Mouse (Mus musculus): ENCODE measurements at regions not wholly inside any gene's neighbourhood (a gene's known extent, or its start where the extent isn't known, plus 50 kb on each side); places are given as distances from the start of the nearest gene placed in this dataset.

DNA sequence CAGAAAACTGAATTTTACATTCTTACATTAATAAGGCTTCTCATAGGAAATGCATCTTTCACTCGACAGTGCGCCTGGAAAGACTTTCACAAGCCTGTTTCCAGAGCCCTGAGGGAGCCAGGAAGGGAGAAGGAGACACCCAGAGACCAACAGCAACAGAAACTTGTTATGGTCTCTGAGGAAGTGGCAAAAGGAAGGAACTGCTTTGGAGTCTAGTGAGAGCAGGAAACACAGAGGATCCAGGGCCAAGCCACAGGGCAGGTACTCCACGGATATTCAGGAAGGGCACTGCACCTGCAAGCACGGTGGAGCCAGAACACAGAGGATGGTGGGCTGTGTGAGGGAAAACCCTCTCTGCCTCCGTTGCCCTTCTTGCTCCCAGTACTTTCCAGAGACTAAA, 554.8 kb downstream of the Ptprc start:
- peak; percentile 27 for DNase-seq

DNA sequence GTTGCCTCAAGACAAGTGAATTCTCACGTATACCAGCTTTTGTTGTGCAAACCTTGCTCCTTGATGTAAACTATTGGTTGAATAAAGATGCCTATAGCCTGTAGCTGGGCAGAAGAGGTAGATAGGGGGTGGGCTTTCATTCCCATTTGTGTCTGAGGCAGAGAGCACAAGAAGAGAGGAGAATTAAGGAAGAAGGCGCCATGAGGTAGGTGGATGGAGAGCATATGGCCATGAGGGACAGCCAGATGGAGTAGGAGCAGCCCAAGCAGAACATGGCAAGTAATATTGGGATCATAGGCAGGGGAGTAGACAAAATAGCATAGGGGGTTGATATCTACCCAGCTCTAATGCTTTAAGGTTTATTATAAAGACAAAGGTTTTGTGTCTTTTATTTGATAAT, 557.3 kb downstream of the Ptprc start:
- DNase-seq, result no peak

DNA sequence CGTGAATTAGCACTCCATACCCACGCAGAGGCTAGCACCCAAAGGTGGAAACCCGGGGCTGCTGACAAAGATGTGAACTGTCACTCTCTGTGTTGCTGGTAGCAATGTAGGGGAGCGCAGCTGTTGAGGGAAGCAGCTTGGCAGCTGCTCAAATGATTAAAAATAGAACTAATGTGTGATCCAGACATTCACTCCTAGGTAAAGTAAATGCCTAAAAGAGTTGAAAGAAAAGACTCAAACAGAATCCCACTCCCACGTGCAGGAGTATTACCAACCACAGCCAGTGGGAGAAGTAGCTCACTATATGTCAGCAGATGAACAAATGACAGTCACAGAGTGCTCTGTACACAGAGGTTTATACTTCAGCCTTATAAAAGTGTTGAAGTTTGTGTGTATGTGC, 558.0 kb downstream of the Ptprc start:
- no peak for DNase-seq

DNA sequence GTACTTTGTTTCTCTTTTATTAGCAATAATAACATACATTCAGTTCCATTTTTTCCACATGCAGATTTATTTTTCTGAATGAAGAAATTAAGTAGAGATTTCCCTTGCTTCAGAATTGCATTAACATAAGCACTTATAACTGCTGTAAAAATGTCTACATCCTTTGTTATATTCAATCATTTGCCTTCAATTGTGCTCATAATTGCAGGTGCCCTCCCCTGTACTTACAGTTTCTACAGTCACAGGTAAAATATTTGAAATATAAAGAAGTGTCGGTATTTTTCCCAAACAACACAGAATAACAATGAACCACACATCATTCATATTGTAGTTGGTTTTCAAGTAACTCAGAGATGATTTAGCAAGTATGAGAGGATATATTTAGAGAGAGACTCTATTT, 568.8 kb downstream of the Ptprc start:
- no peak for DNase-seq

DNA sequence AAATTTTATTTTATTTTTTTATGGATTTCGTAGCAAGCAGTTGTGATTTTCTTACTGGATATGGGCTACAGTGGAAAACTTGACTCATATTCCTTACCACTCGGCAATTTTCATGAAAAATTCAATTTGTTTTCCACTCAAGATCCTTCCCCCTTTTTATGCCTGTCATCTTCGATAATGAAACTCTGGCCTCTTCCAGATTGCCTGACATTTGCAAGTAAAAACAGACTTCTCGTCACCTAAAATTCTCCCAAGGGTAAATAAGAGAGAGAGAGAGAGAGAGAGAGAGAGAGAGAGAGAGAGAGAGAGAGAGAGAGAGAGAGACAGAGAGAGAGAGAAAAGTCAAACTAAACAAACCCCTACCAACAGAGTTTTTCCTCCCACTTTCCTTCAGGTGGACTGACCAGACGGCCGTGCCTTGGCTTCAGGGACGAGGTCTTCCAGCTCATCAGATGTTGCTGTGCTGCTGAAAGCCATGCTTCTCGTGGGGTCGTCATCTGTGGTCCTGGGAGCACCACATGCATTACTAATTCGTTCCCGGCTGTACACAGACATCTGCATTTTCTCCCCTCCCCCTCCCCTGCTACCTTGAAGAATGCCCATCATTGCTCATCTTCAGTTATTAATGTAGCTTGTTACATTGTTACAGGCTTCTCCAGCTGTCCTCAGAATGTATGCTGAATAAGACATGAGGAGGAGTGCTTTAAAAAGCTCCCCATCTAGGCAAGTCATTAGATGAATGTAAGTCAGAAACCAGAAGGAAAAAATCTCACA, 569.4 kb downstream of the Ptprc start:
- DNase-seq, result no peak

DNA sequence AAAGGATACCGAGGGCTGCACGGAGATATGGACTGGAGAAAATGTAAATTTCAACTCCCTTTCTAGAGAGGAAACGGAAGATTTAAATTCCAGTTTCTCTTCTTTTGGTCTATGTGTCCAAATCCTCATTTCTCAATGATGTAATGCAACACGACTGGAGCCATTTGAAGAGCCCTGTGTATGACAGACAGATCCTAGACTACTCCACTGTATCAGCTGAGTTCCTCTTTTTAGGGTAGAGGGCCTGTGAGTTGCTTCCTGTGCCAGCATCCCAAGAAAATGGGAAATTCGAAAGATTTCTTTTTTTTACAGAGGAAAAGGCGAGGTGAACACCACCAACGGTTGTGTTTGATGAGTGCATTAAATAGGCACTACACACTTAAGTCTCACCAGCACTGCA, 581.8 kb downstream of the Ptprc start:
- DNase-seq, result no peak

DNA sequence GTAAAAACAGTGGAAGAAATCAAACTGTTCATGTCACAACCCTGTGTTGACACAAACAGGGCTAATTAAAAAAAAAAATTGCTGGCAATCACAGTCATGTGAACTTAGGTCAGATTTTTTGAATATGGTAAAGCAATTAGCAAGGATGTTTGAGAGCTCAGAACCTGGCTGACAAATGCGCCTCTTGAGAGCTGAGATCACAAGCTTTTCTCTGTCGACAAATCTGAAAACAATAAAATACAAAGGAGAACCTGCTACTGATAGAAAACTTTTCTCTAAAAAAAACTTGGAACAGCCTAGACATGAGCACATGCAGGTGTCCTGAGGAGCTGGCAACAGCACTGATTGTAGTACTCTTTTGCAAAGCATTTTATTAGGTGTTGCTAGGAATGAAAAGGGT, 583.6 kb downstream of the Ptprc start:
- DNase-seq, result no peak

DNA sequence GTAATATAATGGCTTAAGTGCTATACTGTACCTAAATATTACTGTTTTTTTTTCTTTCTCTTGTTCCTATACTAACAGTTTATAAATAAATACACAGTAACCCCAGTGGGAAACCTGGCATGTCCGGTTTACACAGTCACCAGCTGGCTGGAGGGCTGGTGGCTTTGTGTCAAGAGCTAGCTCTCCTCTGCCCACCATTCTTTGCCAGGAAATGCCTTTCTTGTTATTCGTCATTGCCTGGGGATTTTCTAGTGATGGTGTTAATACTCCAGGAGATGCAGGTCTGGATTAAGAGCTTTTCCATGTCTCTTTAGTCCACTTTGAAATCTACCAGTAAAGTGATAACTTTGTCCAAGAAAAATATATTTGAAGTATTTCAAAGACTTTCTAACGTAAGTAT, 584.2 kb downstream of the Ptprc start:
- DNase-seq, result peak; percentile 35

DNA sequence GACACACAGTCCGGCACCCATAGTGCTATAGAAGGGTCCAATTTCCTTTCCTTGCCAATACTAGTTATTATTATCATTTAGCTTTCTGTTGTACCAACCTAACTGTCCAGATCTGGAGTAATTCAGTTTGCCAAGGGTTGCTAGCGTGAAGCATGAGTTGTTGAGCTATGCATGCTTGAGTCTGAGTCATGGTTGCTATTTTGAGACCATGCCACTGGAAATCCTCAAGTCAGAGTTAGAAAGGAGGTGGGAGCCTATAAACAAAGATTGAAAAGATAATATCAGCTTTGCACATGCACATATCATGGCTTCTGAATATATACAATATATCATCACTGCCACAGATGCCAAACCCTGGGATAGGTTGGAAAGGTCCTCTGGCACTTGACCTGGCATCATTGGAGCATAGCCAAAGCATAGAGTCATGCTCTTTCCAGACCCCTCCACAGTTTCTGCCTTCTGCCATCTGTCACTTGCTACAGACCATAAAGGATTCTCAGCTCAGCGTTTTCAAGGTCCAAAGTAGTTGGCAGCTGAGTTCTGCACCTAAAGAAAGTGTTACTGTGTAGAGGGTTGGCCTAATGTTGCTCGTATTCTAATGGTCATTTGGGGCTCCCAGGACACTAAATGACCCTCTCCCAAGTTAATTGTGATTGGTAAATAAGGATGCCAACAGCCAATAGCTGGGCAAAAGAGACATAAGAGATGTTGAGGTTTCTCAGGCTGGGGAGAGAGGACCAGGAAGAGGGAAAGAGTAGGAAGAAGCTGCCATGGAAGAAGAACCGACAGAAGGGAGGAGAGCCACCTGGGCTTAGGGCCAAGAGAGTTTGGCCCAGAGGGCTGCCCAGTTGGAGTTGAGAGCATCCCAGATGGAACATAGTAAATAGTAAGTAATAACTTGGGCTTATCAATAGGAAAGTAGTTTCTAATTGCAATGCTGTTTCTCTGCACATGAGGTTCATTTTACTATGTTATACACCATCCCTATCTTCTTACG, 586.9 kb downstream of the Ptprc start:
- DNase-seq, result no peak

DNA sequence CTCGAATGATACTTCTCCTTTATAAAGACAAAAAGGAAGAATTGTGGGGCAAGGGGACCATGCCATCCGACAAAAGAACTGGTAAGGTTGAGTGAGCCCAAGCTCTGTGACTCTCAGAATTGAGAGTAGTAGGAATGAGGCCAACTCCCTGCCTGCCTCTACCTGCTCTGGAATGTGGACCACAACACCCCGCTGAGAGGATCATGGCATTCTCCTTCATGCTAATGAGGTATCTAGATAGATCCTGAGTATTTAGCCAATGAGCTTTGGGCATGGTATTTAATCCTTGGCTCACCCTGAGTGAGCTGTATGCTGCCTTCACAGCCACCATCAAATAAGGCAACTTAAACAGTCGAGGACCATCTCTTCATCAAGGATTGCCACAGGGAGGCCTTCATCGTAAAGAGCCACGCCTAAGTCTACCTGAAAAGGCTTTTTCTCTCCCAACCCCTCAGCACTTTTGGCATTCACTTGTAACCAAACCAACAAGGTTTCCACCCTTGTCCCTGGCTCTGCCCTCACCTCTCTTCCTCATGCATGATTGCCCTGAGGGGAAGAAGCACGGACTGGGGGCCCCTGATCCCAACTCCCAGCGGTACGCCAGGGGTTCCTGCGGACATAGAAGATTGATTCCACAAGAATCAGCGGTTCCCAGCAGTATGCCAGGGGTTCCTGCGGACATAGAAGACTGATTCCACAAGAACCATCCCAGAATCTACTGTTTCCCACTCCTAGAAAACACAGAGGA, 587.9 kb downstream of the Ptprc start:
- no peak for DNase-seq

DNA sequence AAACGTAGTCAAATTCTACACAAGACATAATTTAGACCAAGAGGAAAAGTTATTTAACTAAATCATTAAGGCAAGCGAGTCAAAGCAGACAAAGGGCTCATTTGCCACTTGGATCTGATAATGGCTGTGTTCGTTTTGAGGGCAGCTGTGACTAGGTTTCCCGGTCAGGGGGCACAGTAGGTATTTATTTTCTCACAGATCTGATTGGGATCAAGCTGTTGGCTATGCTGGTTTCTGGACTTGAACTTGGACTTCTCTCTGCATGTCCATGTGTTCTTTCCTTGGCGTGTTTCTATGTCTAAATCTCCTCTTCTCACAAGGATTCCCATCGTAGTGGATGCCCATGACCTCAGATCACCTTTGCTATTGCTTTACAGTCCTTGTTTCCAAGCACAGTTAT, 590.8 kb downstream of the Ptprc start:
- no peak for DNase-seq

DNA sequence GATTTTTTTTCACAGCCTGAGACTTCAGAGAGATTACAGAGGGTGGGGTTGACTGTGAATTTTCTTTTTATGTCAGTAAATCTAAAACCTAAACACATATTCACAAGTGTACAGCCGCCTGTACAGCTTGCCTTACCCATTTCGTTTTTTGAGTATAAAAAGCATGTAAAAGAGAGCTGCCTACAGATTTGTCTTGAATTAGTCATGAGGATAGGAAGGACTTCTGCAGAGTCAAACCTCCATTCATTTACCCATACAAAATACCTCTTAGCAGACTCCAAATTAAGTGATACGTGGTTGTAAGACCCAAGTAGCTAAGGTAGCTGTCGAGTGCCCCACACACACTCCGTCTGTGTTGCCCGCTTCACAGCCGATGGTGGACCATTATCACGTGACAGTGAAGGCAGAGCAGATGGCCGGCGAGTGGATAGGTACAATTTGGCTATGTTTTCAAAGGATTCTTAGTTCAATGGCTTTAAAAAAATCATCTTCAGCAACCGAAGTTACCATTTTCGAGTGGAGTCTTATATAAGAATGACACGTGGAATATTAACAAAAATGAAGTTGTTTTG, 591.3 kb downstream of the Ptprc start:
- no peak for DNase-seq

DNA sequence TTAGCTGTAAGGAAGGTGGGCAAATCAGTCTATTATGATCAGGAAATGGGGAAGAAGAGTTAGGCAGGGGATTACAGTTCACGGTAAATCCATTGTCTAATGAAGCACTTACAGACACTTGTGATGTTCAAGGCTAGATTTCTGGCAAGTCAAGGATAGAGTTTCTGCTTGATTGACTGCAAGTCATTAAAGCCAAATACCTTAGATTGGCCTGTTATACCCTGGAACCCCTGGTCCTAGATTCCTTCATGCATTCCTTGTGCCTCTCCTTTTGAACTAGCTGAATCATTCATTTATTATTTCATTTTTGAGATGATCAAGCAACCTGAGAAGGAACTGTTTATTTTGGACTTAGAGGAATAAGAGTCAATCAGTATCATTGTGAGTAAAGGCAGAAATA, 597.9 kb downstream of the Ptprc start:
- no peak for DNase-seq

DNA sequence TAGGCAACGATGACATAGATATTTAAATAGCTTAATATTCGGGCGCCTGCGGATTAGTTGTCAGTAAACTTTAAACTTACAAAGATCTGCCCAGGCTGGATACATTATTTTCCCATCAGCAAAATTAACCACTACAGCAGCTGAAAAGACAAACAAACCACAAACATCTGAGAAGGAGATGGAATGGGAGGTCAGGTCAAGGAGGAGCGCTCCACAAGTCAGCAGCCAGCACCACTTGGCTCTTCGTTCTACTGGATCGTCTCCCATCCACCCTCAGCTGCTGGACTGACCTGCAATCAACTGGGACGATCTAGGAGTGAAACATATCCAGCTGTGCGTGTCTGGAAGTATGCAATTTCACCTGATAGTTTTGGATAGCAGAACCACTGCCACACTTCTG, 599.3 kb downstream of the Ptprc start:
- DNase-seq, result peak; percentile 61

DNA sequence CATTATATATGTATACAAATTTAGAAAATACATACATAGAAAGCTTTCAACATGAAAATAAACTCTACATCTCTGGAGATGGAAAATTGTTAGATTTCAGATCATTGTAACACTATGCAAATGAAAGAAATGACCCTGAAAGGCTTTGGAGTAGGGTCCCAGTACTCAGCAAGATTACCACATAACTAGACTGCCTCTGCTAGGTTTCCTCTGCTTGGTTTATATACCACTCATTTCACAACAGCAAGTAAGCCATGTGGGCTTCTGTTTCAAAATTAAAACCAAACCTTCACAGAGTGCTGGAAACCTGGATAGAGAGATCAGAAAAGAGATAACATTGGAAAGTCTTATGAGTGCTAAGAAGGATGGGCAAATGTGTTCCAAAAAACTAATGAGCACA, 600.1 kb downstream of the Ptprc start:
- DNase-seq, result no peak

DNA sequence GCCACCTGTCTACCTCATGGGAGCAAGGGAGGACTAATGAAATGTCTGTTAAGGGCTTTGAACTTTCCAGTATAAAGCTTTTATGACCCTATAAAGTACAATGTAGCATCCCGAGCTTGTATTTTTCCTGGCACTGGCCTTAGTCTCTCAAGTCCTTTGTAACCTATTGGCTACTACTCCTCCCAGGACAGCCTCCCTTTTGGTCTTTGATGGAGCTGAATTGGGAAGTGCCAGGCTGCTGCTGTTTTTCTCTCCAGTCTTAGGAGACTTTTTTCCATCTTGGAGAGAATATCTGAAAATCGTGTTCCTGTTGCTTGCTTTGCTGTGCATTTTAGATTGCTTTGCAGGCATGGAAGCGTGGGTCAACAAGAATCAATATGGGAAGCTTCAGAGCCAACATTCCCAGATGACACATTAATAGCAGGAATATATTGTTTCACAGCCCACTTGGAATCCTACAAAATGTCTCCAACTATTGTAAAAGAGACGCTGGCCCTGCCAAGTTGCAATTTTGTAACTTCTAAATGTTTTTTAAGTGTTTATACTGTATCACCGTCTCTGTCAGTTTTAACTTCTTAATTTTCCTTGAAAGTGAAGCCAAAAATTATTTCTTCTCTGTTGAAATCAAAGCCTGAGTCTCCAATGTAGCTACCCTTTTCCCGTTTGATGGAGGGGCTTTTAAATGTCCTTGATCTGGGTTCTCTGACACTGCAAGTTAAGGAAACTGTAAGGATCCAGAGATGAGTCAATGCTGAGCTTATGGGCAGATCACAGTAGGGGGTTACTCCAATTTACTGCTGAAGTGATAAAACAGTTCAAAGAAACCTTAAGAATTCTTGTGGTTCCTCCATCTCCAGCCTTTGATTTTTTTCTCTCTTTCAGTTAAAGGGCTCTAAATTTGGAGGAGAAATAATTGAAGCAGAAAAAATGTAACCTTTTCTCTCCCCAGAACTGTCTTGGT, 603.3 kb downstream of the Ptprc start:
- DNase-seq, result peak; percentile 30

DNA sequence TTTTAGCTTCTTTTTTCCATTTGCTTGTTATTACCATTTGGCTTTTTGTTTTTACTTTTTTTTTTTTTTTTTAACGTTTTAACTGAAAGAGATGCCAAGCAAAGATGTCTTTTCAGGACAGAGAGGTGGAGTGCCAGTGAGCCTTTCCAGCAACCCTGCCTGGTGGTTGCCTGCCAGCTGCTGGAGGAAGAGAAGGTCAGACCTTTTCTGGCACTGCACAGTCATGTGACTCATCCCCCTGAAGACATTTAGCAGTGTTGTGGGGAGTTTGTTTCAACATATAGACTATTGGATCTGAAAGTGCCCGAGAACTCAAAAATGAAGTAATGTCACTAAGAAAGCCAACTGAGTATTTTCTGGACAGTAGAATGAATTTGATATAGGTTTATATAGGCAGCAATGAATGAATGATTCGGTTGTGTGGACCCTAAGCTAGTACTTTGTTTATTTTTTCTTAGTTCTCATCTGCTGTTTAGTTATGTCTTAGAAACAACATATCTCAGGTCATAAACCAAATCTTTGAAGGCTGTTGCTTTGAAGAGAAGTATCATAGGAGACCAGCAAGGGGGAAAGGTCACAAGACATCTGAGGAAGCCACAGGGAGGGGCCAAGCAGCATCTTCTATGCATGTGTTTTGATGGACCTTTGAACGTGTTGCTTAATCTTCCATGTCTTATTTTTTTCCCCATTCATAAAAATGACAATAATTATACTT, 604.2 kb downstream of the Ptprc start:
- DNase-seq, result peak; percentile 14

DNA sequence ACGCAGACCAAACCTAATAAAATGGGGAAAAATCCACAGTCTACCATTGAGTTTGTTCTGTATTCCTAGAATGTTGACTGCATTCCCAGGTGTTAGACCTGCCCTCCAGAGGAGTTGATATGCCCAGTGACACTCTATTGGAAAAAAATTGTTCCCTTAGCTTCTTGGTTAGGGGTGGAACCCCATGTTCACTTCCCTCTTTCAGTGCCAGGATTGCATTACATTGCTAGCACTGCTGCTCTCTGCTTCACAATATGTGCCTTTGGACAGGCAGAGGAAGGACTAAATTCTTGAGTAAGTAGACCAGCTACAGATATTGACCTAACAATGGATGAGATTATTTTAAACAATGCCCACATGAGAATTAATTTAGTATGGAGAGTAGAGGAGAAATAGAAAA, 607.3 kb upstream of the Nr5a2 start:
- no peak for DNase-seq

DNA sequence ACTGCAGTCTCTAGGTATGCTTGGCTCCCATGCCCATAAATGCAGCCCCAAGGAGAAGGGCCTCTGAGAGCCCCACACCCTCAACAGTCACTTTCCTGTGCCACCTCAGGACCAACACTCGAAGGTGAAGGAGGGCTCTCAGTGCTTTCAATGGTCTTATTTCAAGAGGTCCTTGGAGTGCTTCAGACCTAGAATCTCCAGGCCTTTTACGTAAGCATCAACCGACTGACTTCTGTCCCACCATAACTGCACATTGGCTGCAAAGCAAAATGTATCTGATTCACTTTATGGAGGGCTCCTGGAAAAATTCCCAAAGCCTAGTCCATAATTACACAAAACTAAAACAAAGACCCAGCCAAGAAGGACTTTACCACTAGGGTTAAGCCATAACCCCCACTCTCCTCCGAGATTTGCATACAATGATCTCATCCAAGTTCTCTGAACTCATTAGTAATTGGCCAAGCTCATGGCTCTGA, 605.4 kb upstream of the Nr5a2 start:
- DNase-seq, result no peak

DNA sequence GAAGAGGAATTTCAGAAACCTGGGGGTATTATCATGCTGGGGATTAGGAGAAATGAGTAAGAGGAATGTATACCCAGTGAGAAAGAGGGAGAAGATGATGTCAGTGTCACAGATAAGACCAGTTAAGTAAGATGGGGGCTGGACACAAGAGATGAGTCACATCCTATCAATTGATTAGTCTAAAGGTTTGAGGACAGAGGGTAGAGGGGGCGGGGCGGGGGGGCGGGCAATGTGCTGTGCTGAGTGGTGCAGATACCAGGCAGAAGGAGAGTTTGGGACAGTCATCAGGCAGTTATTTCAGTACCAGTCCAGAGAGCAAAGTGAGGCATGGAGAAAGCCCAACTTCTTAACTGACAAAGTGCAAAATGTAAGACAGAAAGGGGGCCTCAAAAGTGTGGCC, 601.4 kb upstream of the Nr5a2 start:
- DNase-seq, result no peak
